Comparison of ENCODE assay signal across 8 mouse cellular contexts in the genomic region with DNA sequence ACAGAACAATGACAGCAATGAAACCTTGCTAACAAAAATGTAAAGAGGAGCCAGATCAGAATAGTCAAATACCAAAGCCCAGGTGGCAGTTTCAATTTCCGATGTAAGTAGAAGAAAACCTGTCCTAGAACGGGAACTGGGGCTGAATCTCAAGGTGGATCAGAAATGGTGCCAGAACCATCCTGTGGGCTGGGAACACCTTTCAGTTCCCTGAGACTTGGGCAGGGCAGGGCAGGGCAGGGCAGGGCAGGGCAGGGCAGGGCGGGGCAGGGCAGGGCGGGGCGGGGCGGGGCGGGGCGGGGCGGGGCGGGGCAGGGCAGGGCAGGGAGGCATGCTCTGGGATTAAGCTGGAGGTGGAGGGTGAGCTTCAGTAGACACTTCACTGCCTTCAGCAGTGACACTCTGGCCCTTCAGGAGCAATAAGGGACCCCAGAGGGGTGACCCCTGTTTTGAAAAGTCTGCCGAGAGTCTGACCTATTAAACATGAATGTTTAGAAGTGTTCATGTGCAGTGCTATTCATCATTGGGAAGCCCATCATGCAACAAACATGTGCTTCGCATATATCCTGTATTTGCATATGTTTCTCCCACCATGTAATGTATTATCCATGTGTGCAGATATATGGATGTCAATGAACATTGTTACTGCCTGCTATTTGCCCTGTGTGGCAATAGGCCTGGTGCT.
A peak's percentile ranks its signal among the peaks of the same experiment; 100 is the strongest.
DNase-seq lines count a peak whose midpoint lies in the region; ATAC-seq lines count a peak whose summit lies in the region.

No protein-coding gene starts in this region.

- ATAC-seq in kidney, embryonic 15.5 days (replicated peaks; ENCODE audit: low FRiP score), result peak; percentile 40; the same call in 1 of the 2 replicates
- peak; percentile 46 for ATAC-seq in midbrain, embryonic 14.5 days (ENCODE audit: low FRiP score, low TSS enrichment)

- peaks cover 33% of the 10 kb centered on the region for H3K4me1 ChIP-seq in kidney, embryonic 15.5 days
- peaks cover 43% of the 10 kb centered on the region for H3K4me1 ChIP-seq in hindbrain, embryonic 10.5 days (replicated peaks)
- H3K4me1 ChIP-seq in midbrain, embryonic 14.5 days (ENCODE audit: control insufficient read depth, insufficient read depth, low read length), result peaks cover 34% of the 10 kb centered on the region

- peak overlapping the region; percentile 93 for H3K4me2 ChIP-seq in kidney, embryonic 15.5 days
- H3K4me2 ChIP-seq in midbrain, embryonic 14.5 days (ENCODE audit: low read length), result peak overlapping the region; percentile 59

- no peaks in the 10 kb centered on the region for H3K9me3 ChIP-seq in kidney, embryonic 15.5 days (replicated peaks)
- no peaks in the 10 kb centered on the region for H3K9me3 ChIP-seq in hindbrain, embryonic 10.5 days
- H3K9me3 ChIP-seq in midbrain, embryonic 14.5 days (ENCODE audit: control insufficient read depth, low read length), result no peaks in the 10 kb centered on the region

- H3K4me3 ChIP-seq in kidney, embryonic 15.5 days (replicated peaks), result peak overlapping the region; percentile 55; the same call in 1 of the 2 replicates
- peak overlapping the region; percentile 63; the same call in 1 of the 2 replicates for H3K4me3 ChIP-seq in hindbrain, embryonic 10.5 days
- peak overlapping the region; percentile 62 for H3K4me3 ChIP-seq in midbrain, embryonic 14.5 days (replicated peaks; ENCODE audit: low read depth, low read length)

- WGBS in kidney, embryonic 15.5 days, result 28% methylated on average over 4 of the region's 12 CpGs
- 12% methylated on average over 12 of the region's 12 CpGs for WGBS in hindbrain, embryonic 10.5 days
- 25% methylated on average over 7 of the region's 12 CpGs for WGBS in midbrain, embryonic 14.5 days

- peaks cover 39% of the 10 kb centered on the region for H3K27me3 ChIP-seq in kidney, embryonic 15.5 days
- peaks cover 67% of the 10 kb centered on the region for H3K27me3 ChIP-seq in hindbrain, embryonic 10.5 days (ENCODE audit: insufficient read depth, poor library complexity, severe bottlenecking)
- H3K27me3 ChIP-seq in midbrain, embryonic 14.5 days (ENCODE audit: control insufficient read depth, insufficient read depth, low read length), result no peaks in the 10 kb centered on the region

- H3K27ac ChIP-seq in kidney, embryonic 15.5 days, result no peak overlapping the region
- H3K27ac ChIP-seq in hindbrain, embryonic 10.5 days, result no peak overlapping the region
- peak overlapping the region; percentile 91 for H3K27ac ChIP-seq in midbrain, embryonic 14.5 days (replicated peaks; ENCODE audit: low read depth, low read length)

- no peaks in the 10 kb centered on the region for H3K36me3 ChIP-seq in kidney, embryonic 15.5 days
- no peaks in the 10 kb centered on the region for H3K36me3 ChIP-seq in hindbrain, embryonic 10.5 days
- H3K36me3 ChIP-seq in midbrain, embryonic 14.5 days (ENCODE audit: control insufficient read depth, insufficient read depth, low read length), result no peaks in the 10 kb centered on the region

- DNase-seq in kidney, adult 18-20 months, result no peak
- peak; percentile 45 to 57 for DNase-seq in cerebellum, postnatal 10 days
- peak; percentile 7 for DNase-seq in hindbrain, embryonic 10.5 days (ENCODE audit: low spot score)
- DNase-seq in midbrain, embryonic 14.5 days, result no peak
- DNase-seq in frontal cortex, postnatal 14 days (ENCODE audit: low spot score in 2 of 2), result no peak
- no peak for DNase-seq in urinary bladder, postnatal 36 days (ENCODE audit: low spot score in 2 of 2)
- DNase-seq in layer of hippocampus, postnatal 10 days (ENCODE audit: low spot score in 2 of 2), result no peak

- H3K9ac ChIP-seq in kidney, embryonic 15.5 days, result 0 out of 2 replicates have a peak overlapping the region, but pooled peaks have one; percentile 57
- H3K9ac ChIP-seq in midbrain, embryonic 14.5 days (replicated peaks; ENCODE audit: low read length), result peak overlapping the region; percentile 83; the same call in 1 of the 2 replicates

Comparison
In these comparisons a context has a peak if more than half of its experiments do, and no peak if none do; other contexts are left out.
1. DNase-seq: peak in cerebellum, postnatal 10 days (2 of 2) and hindbrain, embryonic 10.5 days (single experiment); none in kidney, adult 18-20 months (single experiment), midbrain, embryonic 14.5 days (single experiment), frontal cortex, postnatal 14 days (0 of 2), urinary bladder, postnatal 36 days (0 of 2) and layer of hippocampus, postnatal 10 days (0 of 2).
2. Peak in every context shown above with its lines, with median percentiles within 50 percentile points of each other: H3K4me3 ChIP-seq.